In genomic region chr6:71695150-71695549, GRCm38 (mm10) we compare ENCODE assay signal across 32 mouse cellular contexts. TPM values are rescaled to one million over a fixed set of nuclear protein-coding genes. Genes with fewer than 3 reads are reported as not detected.
"Had no signal": no experiment of that assay in that cellular context is flagged by ENCODE, and none has a peak within 500 bp of the region (broad histone marks: within the 10 kb centered on the region; RNA-seq: fewer than 3 reads in every experiment).

No protein-coding gene starts in this region.

- ATAC-seq: hindbrain, embryonic 16.5 days; hindbrain, postnatal 0 days; inflammation-experienced regulatory T-cells, adult 6 months had no signal

- H3K4me1 ChIP-seq: heart, embryonic 10.5 days; heart, embryonic 12.5 days; heart, embryonic 13.5 days; heart, embryonic 15.5 days; hindbrain, embryonic 10.5 days; hindbrain, embryonic 12.5 days; hindbrain, embryonic 13.5 days; hindbrain, embryonic 15.5 days; kidney, embryonic 15.5 days had no signal

- DNase-seq: heart, adult 2 months; heart, postnatal 14 days; heart, postnatal 36 days; heart, postnatal 4 days; kidney, adult 11 months; kidney, adult 18-20 months; kidney, adult 2 months; kidney, adult 8-10 months; kidney, postnatal 10 days; kidney, postnatal 14 days; kidney, postnatal 25 days; kidney, postnatal 4 days; layer of hippocampus, adult 9-11 months; layer of hippocampus, postnatal 36 days had no signal

- H3K9me3 ChIP-seq: heart, embryonic 10.5 days; heart, embryonic 12.5 days; heart, embryonic 13.5 days; heart, embryonic 15.5 days; hindbrain, embryonic 10.5 days; hindbrain, embryonic 12.5 days; hindbrain, embryonic 13.5 days; hindbrain, embryonic 15.5 days; kidney, embryonic 15.5 days had no signal

- H3K4me2 ChIP-seq: heart, embryonic 11.5 days; heart, embryonic 12.5 days; heart, embryonic 13.5 days; heart, embryonic 15.5 days; hindbrain, embryonic 12.5 days; hindbrain, embryonic 13.5 days; hindbrain, embryonic 14.5 days; hindbrain, embryonic 15.5 days; kidney, embryonic 15.5 days had no signal

- H3K27ac ChIP-seq: heart, adult 2 months; heart, embryonic 10.5 days; heart, embryonic 13.5 days; heart, embryonic 15.5 days; hindbrain, embryonic 10.5 days; hindbrain, embryonic 12.5 days; hindbrain, embryonic 13.5 days; hindbrain, embryonic 14.5 days; hindbrain, embryonic 15.5 days; hindbrain, postnatal 0 days; kidney, embryonic 15.5 days; kidney, postnatal 0 days; layer of hippocampus, adult 2 months; left cerebral cortex, adult 2 months had no signal

- H3K27me3 ChIP-seq: heart, embryonic 12.5 days; heart, embryonic 13.5 days; heart, embryonic 15.5 days; hindbrain, embryonic 12.5 days; hindbrain, embryonic 13.5 days; hindbrain, embryonic 15.5 days; kidney, embryonic 15.5 days had no signal

- H3K9ac ChIP-seq: heart, embryonic 12.5 days; heart, embryonic 13.5 days; heart, embryonic 15.5 days; hindbrain, embryonic 12.5 days; hindbrain, embryonic 13.5 days; hindbrain, embryonic 14.5 days; hindbrain, embryonic 15.5 days; kidney, embryonic 15.5 days had no signal

- H3K36me3 ChIP-seq: heart, embryonic 10.5 days; heart, embryonic 12.5 days; heart, embryonic 13.5 days; heart, embryonic 15.5 days; hindbrain, embryonic 10.5 days; hindbrain, embryonic 12.5 days; hindbrain, embryonic 13.5 days; hindbrain, embryonic 15.5 days; kidney, embryonic 15.5 days had no signal

- H3K4me3 ChIP-seq: heart, adult 2 months; heart, embryonic 10.5 days; heart, embryonic 12.5 days; heart, embryonic 13.5 days; heart, embryonic 15.5 days; hindbrain, embryonic 10.5 days; hindbrain, embryonic 12.5 days; hindbrain, embryonic 13.5 days; hindbrain, embryonic 15.5 days; kidney, embryonic 15.5 days; layer of hippocampus, adult 2 months; left cerebral cortex, adult 2 months had no signal

RNA-seq across cellular contexts. Expression of gene Reep1, which starts 12.2 kb away (rescaled TPM):
- total RNA-seq: hematopoietic stem cell, adult 5-6 weeks had no signal
